In genomic region chr4:133982936-133983335, GRCm38 (mm10) we compare ENCODE assay signal across 14 mouse cellular contexts. TPM values are rescaled to one million over a fixed set of nuclear protein-coding genes. Genes with fewer than 3 reads are reported as not detected.
"Had no signal": no experiment of that assay in that cellular context is flagged by ENCODE, and none has a peak within 500 bp of the region (broad histone marks: within the 10 kb centered on the region; RNA-seq: fewer than 3 reads in every experiment).

No protein-coding gene starts in this region.

- H3K4me1 ChIP-seq: megakaryocyte, embryonic 14.5 days; midbrain, embryonic 12.5 days; neural tube, embryonic 12.5 days had no signal

- H3K4me2 ChIP-seq: lung, embryonic 14.5 days; midbrain, embryonic 12.5 days; neural tube, embryonic 12.5 days had no signal

- H3K9me3 ChIP-seq: megakaryocyte, embryonic 14.5 days; midbrain, embryonic 12.5 days; neural tube, embryonic 12.5 days had no signal

- H3K9ac ChIP-seq: lung, embryonic 14.5 days; midbrain, embryonic 12.5 days; neural tube, embryonic 12.5 days had no signal

- H3K4me3 ChIP-seq: megakaryocyte, embryonic 14.5 days; midbrain, embryonic 12.5 days; neural tube, embryonic 12.5 days had no signal

- H3K27me3 ChIP-seq: megakaryocyte, embryonic 14.5 days; midbrain, embryonic 12.5 days; neural tube, embryonic 12.5 days had no signal

- H3K27ac ChIP-seq: macrophage; midbrain, embryonic 12.5 days; neural tube, embryonic 12.5 days had no signal

- DNase-seq: lung, adult 18-20 months; lung, embryonic 14.5 days; lung, postnatal 10 days; lung, postnatal 36 days; midbrain, embryonic 14.5 days; right cerebral cortex, postnatal 14 days; thymus, adult 18-20 months; thymus, postnatal 14 days; thymus, postnatal 36 days had no signal

RNA-seq across cellular contexts. Expression of gene Lin28a, which starts 35.7 kb away (rescaled TPM):
- polyA plus RNA-seq: lung, embryonic 14.5 days; lung, embryonic 16.5 days; macrophage had no signal
